Mouse (Mus musculus): ENCODE measurements around the gene Park7. TPM values are rescaled to one million over a fixed set of nuclear protein-coding genes. Genes with fewer than 3 reads are reported as not detected.
A peak's percentile ranks its signal among the peaks of the same experiment; 100 is the strongest.

Park7 gene
- total RNA-seq, 1 experiment = 393 TPM

GRCm38 (mm10) chr4:150862626-150863375 is 51.4 kb downstream of the Park7 start:
- in situ Hi-C loops (cut with MboI; ENCODE audit: low sequenced_read_pairs in 2 of 2, unreplicated experiment in 2 of 2) = no loop called here
- TF ChIP-seq ZC3H11A (IDR thresholded peaks at IDR 0.05; ENCODE audit: borderline replicate concordance, low read depth, low read length) (no peak), MAFK (IDR thresholded peaks at IDR 0.05; ENCODE audit: insufficient read depth, low read depth, low read length) (no peak), CHD2 (IDR thresholded peaks at IDR 0.05; ENCODE audit: low read depth, low read length) (no peak), ZNF384 (IDR thresholded peaks at IDR 0.05; ENCODE audit: low read depth, low read length) (no peak), HCFC1 (IDR thresholded peaks at IDR 0.05; ENCODE audit: borderline replicate concordance, insufficient read depth, low read length) (no peak)
- DNase-seq (ENCODE audit: low read depth, low spot score) = no peak
- no peaks in the 10 kb centered on the region for H3K9me3 ChIP-seq (ENCODE audit: control insufficient read depth, insufficient read depth, low read depth, low read length)
- H3K9ac ChIP-seq (ENCODE audit: insufficient read depth, low read depth, low read length, poor library complexity, severe bottlenecking) = no peak overlapping the region
- H3K27ac ChIP-seq (ENCODE audit: insufficient read depth, low read depth, low read length, poor library complexity, severe bottlenecking) = no peak overlapping the region
- H3K4me3 ChIP-seq (ENCODE audit: insufficient read depth in 1 of 2, low read depth in 1 of 2, low read length in 2 of 2, poor library complexity in 1 of 2, severe bottlenecking in 1 of 2) = no peak overlapping the region
- H3K4me1 ChIP-seq (ENCODE audit: control insufficient read depth in 2 of 2, insufficient read depth in 2 of 2, low read length in 2 of 2, poor library complexity in 1 of 2) = no peaks in the 10 kb centered on the region
- H3K36me3 ChIP-seq (ENCODE audit: control insufficient read depth, insufficient read depth, low read length, poor library complexity, severe bottlenecking) = peaks cover 16% of the 10 kb centered on the region

GRCm38 (mm10) chr4:150861161-150861560 is 53.1 kb downstream of the Park7 start:
- in situ Hi-C loops (cut with MboI; ENCODE audit: low sequenced_read_pairs in 2 of 2, unreplicated experiment in 2 of 2) = no loop called here
- peaks cover 7% of the 10 kb centered on the region; the same call in 1 of the 2 replicates for H3K36me3 ChIP-seq (ENCODE audit: control insufficient read depth, insufficient read depth, low read length, poor library complexity, severe bottlenecking)
- no peak overlapping the region for H3K4me3 ChIP-seq (ENCODE audit: insufficient read depth in 1 of 2, low read depth in 1 of 2, low read length in 2 of 2, poor library complexity in 1 of 2, severe bottlenecking in 1 of 2)
- no peak overlapping the region; the same call in 1 of the 2 replicates for H3K9ac ChIP-seq (ENCODE audit: insufficient read depth, low read depth, low read length, poor library complexity, severe bottlenecking)
- no peaks in the 10 kb centered on the region for H3K9me3 ChIP-seq (ENCODE audit: control insufficient read depth, insufficient read depth, low read depth, low read length)
- no peaks in the 10 kb centered on the region for H3K4me1 ChIP-seq (ENCODE audit: control insufficient read depth in 2 of 2, insufficient read depth in 2 of 2, low read length in 2 of 2, poor library complexity in 1 of 2)
- TF ChIP-seq MAFK (IDR thresholded peaks at IDR 0.05; ENCODE audit: insufficient read depth, low read depth, low read length) = no peak
- no peak for TF ChIP-seq ZC3H11A (IDR thresholded peaks at IDR 0.05; ENCODE audit: borderline replicate concordance, low read depth, low read length)
- no peak overlapping the region for H3K27ac ChIP-seq (ENCODE audit: insufficient read depth, low read depth, low read length, poor library complexity, severe bottlenecking)
- DNase-seq (ENCODE audit: low read depth, low spot score) = no peak

- Histone ChIP-seq H3K4me1 (ENCODE audit: control insufficient read depth in 2 of 2, insufficient read depth in 2 of 2, low read length in 2 of 2, poor library complexity in 1 of 2) (peaks cover 0 to 3% of the 10 kb centered on the region in 2 experiments; a peak in 1 of 4 replicates), H3K4me3 (ENCODE audit: insufficient read depth in 1 of 2, low read depth in 1 of 2, low read length in 2 of 2, poor library complexity in 1 of 2, severe bottlenecking in 1 of 2) (no peak overlapping the region), H3K36me3 (ENCODE audit: control insufficient read depth, insufficient read depth, low read length, poor library complexity, severe bottlenecking) (peaks cover 2% of the 10 kb centered on the region; the same call in 1 of the 2 replicates), H3K9ac (ENCODE audit: insufficient read depth, low read depth, low read length, poor library complexity, severe bottlenecking) (no peak overlapping the region), H3K9me3 (ENCODE audit: control insufficient read depth, insufficient read depth, low read depth, low read length) (no peaks in the 10 kb centered on the region), H3K27ac (ENCODE audit: insufficient read depth, low read depth, low read length, poor library complexity, severe bottlenecking) (no peak overlapping the region)
- no peak for TF ChIP-seq HCFC1 (IDR thresholded peaks at IDR 0.05; ENCODE audit: borderline replicate concordance, insufficient read depth, low read length)
- TF ChIP-seq ZC3H11A (IDR thresholded peaks at IDR 0.05; ENCODE audit: borderline replicate concordance, low read depth, low read length) = no peak
- no peak for TF ChIP-seq MAFK (IDR thresholded peaks at IDR 0.05; ENCODE audit: insufficient read depth, low read depth, low read length)
- TF ChIP-seq CHD2 (IDR thresholded peaks at IDR 0.05; ENCODE audit: low read depth, low read length) = no peak
- TF ChIP-seq ZNF384 (IDR thresholded peaks at IDR 0.05; ENCODE audit: low read depth, low read length) = no peak
- in situ Hi-C loops (cut with MboI; ENCODE audit: low sequenced_read_pairs in 2 of 2, unreplicated experiment in 2 of 2) = no loop called here
- no peak for DNase-seq (ENCODE audit: low read depth, low spot score)
Observed at GRCm38 (mm10) chr4:150860526-150860925, 53.7 kb downstream of the Park7 start.

- Histone ChIP-seq H3K4me3 (ENCODE audit: insufficient read depth in 1 of 2, low read depth in 1 of 2, low read length in 2 of 2, poor library complexity in 1 of 2, severe bottlenecking in 1 of 2) (peak overlapping the region; percentile 91 to 96), H3K9me3 (ENCODE audit: control insufficient read depth, insufficient read depth, low read depth, low read length) (no peaks in the 10 kb centered on the region), H3K4me1 (ENCODE audit: control insufficient read depth in 2 of 2, insufficient read depth in 2 of 2, low read length in 2 of 2, poor library complexity in 1 of 2) (peaks cover 5 to 6% of the 10 kb centered on the region in 2 experiments; a peak in 2 of 4 replicates), H3K36me3 (ENCODE audit: control insufficient read depth, insufficient read depth, low read length, poor library complexity, severe bottlenecking) (peaks cover 2% of the 10 kb centered on the region; the same call in 1 of the 2 replicates), H3K27ac (ENCODE audit: insufficient read depth, low read depth, low read length, poor library complexity, severe bottlenecking) (peak overlapping the region; percentile 57; the same call in 1 of the 2 replicates), H3K9ac (ENCODE audit: insufficient read depth, low read depth, low read length, poor library complexity, severe bottlenecking) (peak overlapping the region; percentile 91)
- no peak for DNase-seq (ENCODE audit: low read depth, low spot score)
- TF ChIP-seq ZC3H11A (IDR thresholded peaks at IDR 0.05; ENCODE audit: borderline replicate concordance, low read depth, low read length) (no peak), MAFK (IDR thresholded peaks at IDR 0.05; ENCODE audit: insufficient read depth, low read depth, low read length) (no peak), CHD2 (IDR thresholded peaks at IDR 0.05; ENCODE audit: low read depth, low read length) (no peak), HCFC1 (IDR thresholded peaks at IDR 0.05; ENCODE audit: borderline replicate concordance, insufficient read depth, low read length) (no peak), ZNF384 (IDR thresholded peaks at IDR 0.05; ENCODE audit: low read depth, low read length) (no peak)
- in situ Hi-C loops (cut with MboI; ENCODE audit: low sequenced_read_pairs in 2 of 2, unreplicated experiment in 2 of 2) = no loop called here
Observed at GRCm38 (mm10) chr4:150855346-150855745, 58.9 kb downstream of the Park7 start.
